Mouse (Mus musculus): ENCODE results near the gene Gm4881. TPM values are rescaled to one million over a fixed set of nuclear protein-coding genes. Genes with fewer than 3 reads are reported as not detected.

The Gm4881 gene
- polyA plus RNA-seq, 1 experiment from 2014 or later: not detected

GRCm38 (mm10) chr7:24974893-24975595 is 30.8 kb upstream of the Gm4881 start:
- no peaks in the 10 kb centered on the region for H3K27me3 ChIP-seq (replicated peaks; ENCODE audit: control insufficient read depth, insufficient read depth, low read length)
- ATAC-seq (replicated peaks; ENCODE audit: low FRiP score): no peak
- no peak overlapping the region for H3K9ac ChIP-seq (ENCODE audit: low read depth, low read length)
- H3K4me1 ChIP-seq (replicated peaks; ENCODE audit: control insufficient read depth, insufficient read depth, low read length): no peaks in the 10 kb centered on the region; the same call in 1 of the 2 replicates
- H3K4me3 ChIP-seq (ENCODE audit: low read depth, low read length): no peak overlapping the region
- peak overlapping the region; percentile 15; the same call in 1 of the 2 replicates for H3K4me2 ChIP-seq
- no peaks in the 10 kb centered on the region for H3K9me3 ChIP-seq (ENCODE audit: control insufficient read depth, low read length)
- peak; percentile 38 for DNase-seq (ENCODE audit: low spot score)
- WGBS: 21% methylated on average over 9 of the region's 9 CpGs
- H3K36me3 ChIP-seq (ENCODE audit: control insufficient read depth, insufficient read depth, low read length): no peaks in the 10 kb centered on the region
- H3K27ac ChIP-seq (ENCODE audit: low read depth, low read length): no peak overlapping the region

GRCm38 (mm10) chr7:24973902-24974301 is 29.6 kb upstream of the Gm4881 start:
- H3K4me2 ChIP-seq: no peak overlapping the region
- H3K27ac ChIP-seq (ENCODE audit: low read depth, low read length): no peak overlapping the region

GRCm38 (mm10) chr7:24973208-24973607 is 28.9 kb upstream of the Gm4881 start:
- WGBS: 80% methylated on average over 4 of the region's 4 CpGs
- Histone ChIP-seq H3K4me2 (peak overlapping the region; percentile 79; the same call in 1 of the 2 replicates), H3K27me3 (replicated peaks; ENCODE audit: control insufficient read depth, insufficient read depth, low read length) (no peaks in the 10 kb centered on the region), H3K4me3 (ENCODE audit: low read depth, low read length) (no peak overlapping the region), H3K4me1 (replicated peaks; ENCODE audit: control insufficient read depth, insufficient read depth, low read length) (no peaks in the 10 kb centered on the region; the same call in 1 of the 2 replicates), H3K9ac (ENCODE audit: low read depth, low read length) (peak overlapping the region; percentile 27; the same call in 1 of the 2 replicates), H3K9me3 (ENCODE audit: control insufficient read depth, low read length) (no peaks in the 10 kb centered on the region), H3K36me3 (ENCODE audit: control insufficient read depth, insufficient read depth, low read length) (no peaks in the 10 kb centered on the region), H3K27ac (ENCODE audit: low read depth, low read length) (no peak overlapping the region)
- ATAC-seq (replicated peaks; ENCODE audit: low FRiP score) (no peak), DNase-seq (ENCODE audit: low spot score) (no peak)

More at GRCm38 (mm10) chr7:24973902-24974301, 29.6 kb upstream of the Gm4881 start:
- H3K4me3 ChIP-seq (ENCODE audit: low read depth, low read length): no peak overlapping the region
- H3K27me3 ChIP-seq (replicated peaks; ENCODE audit: control insufficient read depth, insufficient read depth, low read length): no peaks in the 10 kb centered on the region
- WGBS: 73% methylated on average over 5 of the region's 5 CpGs
- H3K36me3 ChIP-seq (ENCODE audit: control insufficient read depth, insufficient read depth, low read length): no peaks in the 10 kb centered on the region
- no peak overlapping the region for H3K9ac ChIP-seq (ENCODE audit: low read depth, low read length)
- no peaks in the 10 kb centered on the region; the same call in 1 of the 2 replicates for H3K4me1 ChIP-seq (replicated peaks; ENCODE audit: control insufficient read depth, insufficient read depth, low read length)
- no peaks in the 10 kb centered on the region for H3K9me3 ChIP-seq (ENCODE audit: control insufficient read depth, low read length)
- no peak for ATAC-seq (replicated peaks; ENCODE audit: low FRiP score)
- no peak for DNase-seq (ENCODE audit: low spot score)

GRCm38 (mm10) chr7:24971972-24972893 is 27.9 kb upstream of the Gm4881 start, which contains the start of gene Rabac1:
TSS of gene Rabac1 (minus strand) at chr7:24972754.
- Histone ChIP-seq H3K4me3 (ENCODE audit: low read depth, low read length) (peak within 1 kb of the TSS; percentile 69), H3K9me3 (ENCODE audit: control insufficient read depth, low read length) (no peaks in the 10 kb centered on the region), H3K36me3 (ENCODE audit: control insufficient read depth, insufficient read depth, low read length) (no peaks in the 10 kb centered on the region), H3K4me2 (peak within 1 kb of the TSS; percentile 79), H3K27ac (ENCODE audit: low read depth, low read length) (peak within 1 kb of the TSS; percentile 74), H3K9ac (ENCODE audit: low read depth, low read length) (peak within 1 kb of the TSS; percentile 67), H3K4me1 (replicated peaks; ENCODE audit: control insufficient read depth, insufficient read depth, low read length) (no peaks in the 10 kb centered on the region; the same call in 1 of the 2 replicates), H3K27me3 (replicated peaks; ENCODE audit: control insufficient read depth, insufficient read depth, low read length) (no peaks in the 10 kb centered on the region)
- ATAC-seq (replicated peaks; ENCODE audit: low FRiP score): peak; percentile 90
- WGBS: under 1% methylated on average over 45 of the region's 45 CpGs
- peak; percentile 88 for DNase-seq (ENCODE audit: low spot score)

GRCm38 (mm10) chr7:24971261-24971971 is 27.1 kb upstream of the Gm4881 start:
- Histone ChIP-seq H3K9me3 (ENCODE audit: control insufficient read depth, low read length) (no peaks in the 10 kb centered on the region), H3K27ac (ENCODE audit: low read depth, low read length) (no peak overlapping the region), H3K4me3 (ENCODE audit: low read depth, low read length) (peak overlapping the region; percentile 69), H3K4me1 (replicated peaks; ENCODE audit: control insufficient read depth, insufficient read depth, low read length) (no peaks in the 10 kb centered on the region; the same call in 1 of the 2 replicates), H3K27me3 (replicated peaks; ENCODE audit: control insufficient read depth, insufficient read depth, low read length) (no peaks in the 10 kb centered on the region), H3K4me2 (peak overlapping the region; percentile 79), H3K36me3 (ENCODE audit: control insufficient read depth, insufficient read depth, low read length) (no peaks in the 10 kb centered on the region), H3K9ac (ENCODE audit: low read depth, low read length) (peak overlapping the region; percentile 67)
- WGBS: 7% methylated on average over 19 of the region's 19 CpGs
- ATAC-seq (replicated peaks; ENCODE audit: low FRiP score) (no peak; the same call in 1 of the 2 replicates), DNase-seq (ENCODE audit: low spot score) (no peak)

- H3K36me3 ChIP-seq (ENCODE audit: control insufficient read depth, insufficient read depth, low read length): no peaks in the 10 kb centered on the region
- ATAC-seq (replicated peaks; ENCODE audit: low FRiP score) (no peak), DNase-seq (ENCODE audit: low spot score) (no peak)
- no peak overlapping the region for H3K4me3 ChIP-seq (ENCODE audit: low read depth, low read length)
- no peaks in the 10 kb centered on the region; the same call in 1 of the 2 replicates for H3K4me1 ChIP-seq (replicated peaks; ENCODE audit: control insufficient read depth, insufficient read depth, low read length)
- H3K9ac ChIP-seq (ENCODE audit: low read depth, low read length): no peak overlapping the region
- no peaks in the 10 kb centered on the region for H3K27me3 ChIP-seq (replicated peaks; ENCODE audit: control insufficient read depth, insufficient read depth, low read length)
- 93% methylated on average over 3 of the region's 3 CpGs for WGBS
- no peaks in the 10 kb centered on the region for H3K9me3 ChIP-seq (ENCODE audit: control insufficient read depth, low read length)
- H3K27ac ChIP-seq (ENCODE audit: low read depth, low read length): no peak overlapping the region
- H3K4me2 ChIP-seq: no peak overlapping the region
Observed at GRCm38 (mm10) chr7:24970341-24970740, 26.0 kb upstream of the Gm4881 start.

- Histone ChIP-seq H3K4me1 (replicated peaks; ENCODE audit: control insufficient read depth, insufficient read depth, low read length) (no peaks in the 10 kb centered on the region; the same call in 1 of the 2 replicates), H3K4me3 (ENCODE audit: low read depth, low read length) (no peak overlapping the region), H3K4me2 (no peak overlapping the region), H3K27ac (ENCODE audit: low read depth, low read length) (no peak overlapping the region), H3K27me3 (replicated peaks; ENCODE audit: control insufficient read depth, insufficient read depth, low read length) (no peaks in the 10 kb centered on the region), H3K9ac (ENCODE audit: low read depth, low read length) (no peak overlapping the region), H3K36me3 (ENCODE audit: control insufficient read depth, insufficient read depth, low read length) (no peaks in the 10 kb centered on the region), H3K9me3 (ENCODE audit: control insufficient read depth, low read length) (no peaks in the 10 kb centered on the region)
- ATAC-seq (replicated peaks; ENCODE audit: low FRiP score) (no peak), DNase-seq (ENCODE audit: low spot score) (no peak)
- WGBS: 78% methylated on average over 12 of the region's 12 CpGs
Observed at GRCm38 (mm10) chr7:24969805-24970204, 25.5 kb upstream of the Gm4881 start.

GRCm38 (mm10) chr7:24968463-24968862 is 24.2 kb upstream of the Gm4881 start:
- no peak overlapping the region for H3K9ac ChIP-seq (ENCODE audit: low read depth, low read length)
- H3K4me3 ChIP-seq (ENCODE audit: low read depth, low read length): no peak overlapping the region
- peaks cover 3% of the 10 kb centered on the region; the same call in 1 of the 2 replicates for H3K27me3 ChIP-seq (replicated peaks; ENCODE audit: control insufficient read depth, insufficient read depth, low read length)
- no peaks in the 10 kb centered on the region for H3K9me3 ChIP-seq (ENCODE audit: control insufficient read depth, low read length)
- no peak overlapping the region for H3K4me2 ChIP-seq
- ATAC-seq (replicated peaks; ENCODE audit: low FRiP score) (no peak), DNase-seq (ENCODE audit: low spot score) (no peak)
- H3K27ac ChIP-seq (ENCODE audit: low read depth, low read length): no peak overlapping the region
- no peaks in the 10 kb centered on the region for H3K36me3 ChIP-seq (ENCODE audit: control insufficient read depth, insufficient read depth, low read length)
- no peaks in the 10 kb centered on the region; the same call in 1 of the 2 replicates for H3K4me1 ChIP-seq (replicated peaks; ENCODE audit: control insufficient read depth, insufficient read depth, low read length)
- WGBS: 73% methylated on average over 6 of the region's 6 CpGs
